Mouse (Mus musculus): ENCODE data around the gene Btbd11. TPM values are rescaled to one million over a fixed set of nuclear protein-coding genes. Genes with fewer than 3 reads are reported as not detected.

The Btbd11 gene
- total RNA-seq, 2 experiments from 2014 or later, result 1.3 to 1.6 TPM

DNA sequence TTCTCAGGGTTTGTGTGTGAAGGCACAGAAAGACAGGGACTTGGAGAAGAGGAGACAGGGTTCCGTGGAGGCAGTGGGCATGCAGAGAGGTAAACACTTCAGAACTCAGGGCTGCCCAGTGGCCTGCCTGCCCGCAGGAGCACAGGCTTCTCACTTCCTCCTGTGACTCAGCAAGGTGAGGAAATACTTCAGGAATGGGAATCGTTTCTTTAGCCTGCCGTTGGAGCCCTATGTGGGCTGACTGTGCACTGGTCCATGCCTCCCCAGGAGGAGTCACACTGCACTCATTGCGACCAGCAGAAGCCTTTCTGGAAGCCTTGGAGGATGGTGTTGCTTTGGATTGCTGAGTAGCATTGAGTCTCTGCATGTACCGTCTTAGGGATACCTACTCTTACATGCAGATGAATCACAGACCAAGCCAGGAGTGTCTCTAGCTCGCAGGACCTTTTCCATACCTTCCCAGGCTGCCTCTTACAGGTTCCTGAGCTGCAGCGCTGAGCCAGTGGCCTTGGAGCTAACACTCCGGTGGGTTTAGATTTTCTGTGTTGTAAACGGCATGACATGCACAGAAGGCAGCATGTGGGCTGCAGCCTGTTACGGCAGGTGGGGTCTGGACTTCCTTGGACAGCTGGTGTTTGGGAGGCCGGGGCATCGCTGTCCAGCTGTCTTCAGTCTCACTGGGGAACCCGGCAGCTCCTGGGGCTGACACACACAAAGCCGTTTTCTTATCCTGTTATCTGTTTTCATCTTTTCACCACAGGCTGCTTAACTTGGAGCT is 34.4 kb downstream of the Btbd11 start:
- intact Hi-C loops (cut with DNase I), result no loop called here
- DNase-seq, result no peak

GRCm38 (mm10) chr10:85421629-85422012 is 35.0 kb downstream of the Btbd11 start:
- intact Hi-C loops (cut with DNase I), result no loop called here
- DNase-seq, result no peak

DNA sequence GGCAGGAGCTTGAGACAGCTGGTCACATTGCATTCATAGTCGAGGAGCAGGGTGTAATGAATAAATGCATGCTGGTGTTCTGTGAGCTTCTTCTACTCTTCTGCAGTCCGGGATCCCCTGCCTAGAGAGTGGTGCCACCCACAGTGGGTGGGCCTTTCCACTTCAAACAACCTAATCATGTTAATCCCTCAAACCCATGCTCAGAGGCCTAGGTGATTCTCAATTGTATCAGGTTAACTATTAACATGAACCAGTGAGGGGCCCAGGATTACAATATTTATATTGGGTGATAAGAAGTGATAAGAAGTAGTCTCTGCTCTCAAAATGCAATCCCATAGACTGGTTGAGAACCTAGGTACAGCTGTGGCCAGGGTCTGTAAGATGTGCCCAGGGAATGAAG is 39.1 kb downstream of the Btbd11 start:
- intact Hi-C loops (cut with DNase I), result no loop called here
- DNase-seq, result no peak

DNA sequence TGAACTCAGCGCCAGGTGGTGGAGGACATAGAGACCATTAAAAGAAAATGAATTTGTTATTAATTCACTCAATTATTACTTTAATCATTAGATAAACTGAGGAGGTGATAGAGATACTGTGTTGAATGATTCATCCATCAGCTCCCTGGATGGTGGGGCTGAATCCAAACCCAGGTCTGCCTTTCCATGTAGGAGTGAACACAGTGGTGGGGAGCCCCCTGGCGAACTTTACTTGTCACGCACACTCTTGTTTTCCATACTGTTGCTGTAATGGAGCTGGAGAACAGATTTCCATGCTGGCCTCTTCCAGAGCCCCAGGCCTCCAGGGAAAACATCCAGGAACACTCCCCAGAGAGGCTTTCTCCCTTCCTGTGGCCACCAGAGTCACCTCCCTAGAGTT is 50.6 kb downstream of the Btbd11 start:
- DNase-seq, result no peak

GRCm38 (mm10) chr10:85443371-85443770 is 56.8 kb downstream of the Btbd11 start:
- intact Hi-C loops (cut with DNase I), result no loop called here
- peak; percentile 23 to 45 for DNase-seq

More for the DNA sequence above, 50.6 kb downstream of the Btbd11 start:
- intact Hi-C loops (cut with DNase I), result loop anchor here (10.0 kb wide), 1 partner anchor 212 kb away; no protein-coding TSS in a partner anchor

DNA sequence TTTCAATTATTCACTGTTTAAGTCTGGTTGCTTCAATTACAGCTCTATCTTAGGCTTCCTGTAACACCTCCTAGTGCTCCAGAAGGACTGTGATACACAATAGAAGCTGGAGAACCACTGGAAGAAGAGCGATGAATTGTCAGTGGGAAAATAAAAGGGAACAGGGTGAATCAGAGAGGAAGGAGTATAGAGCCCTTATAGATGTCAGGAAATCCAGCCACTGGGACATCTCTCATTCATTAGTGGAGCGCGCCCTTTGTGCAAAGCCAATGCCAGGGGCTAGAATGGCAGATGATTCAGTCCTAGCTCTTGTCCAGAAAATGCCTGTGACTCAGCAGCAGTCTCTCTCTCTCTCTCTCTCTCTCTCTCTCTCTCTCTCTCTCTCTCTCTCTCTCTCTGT is 59.3 kb downstream of the Btbd11 start:
- intact Hi-C loops (cut with DNase I), result no loop called here

DNA sequence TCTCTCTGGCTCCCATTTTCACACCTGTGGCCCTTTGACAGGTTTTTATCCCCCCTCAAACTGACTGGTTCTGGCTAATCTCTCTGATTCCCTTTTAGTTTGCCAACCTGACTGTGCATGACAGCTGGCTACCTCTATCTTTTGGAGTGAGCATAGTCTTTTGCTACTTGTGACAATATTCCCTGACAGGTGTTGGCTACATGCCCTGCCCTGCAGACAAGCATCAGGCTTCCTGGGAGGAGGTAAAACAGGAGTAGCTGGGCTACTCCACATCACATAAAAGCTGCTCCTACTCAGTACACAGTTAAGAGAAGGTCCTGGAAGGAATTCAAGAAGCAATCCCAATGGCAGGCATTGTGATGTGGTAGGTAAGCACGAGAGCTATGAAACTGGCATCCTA is 60.1 kb downstream of the Btbd11 start:
- DNase-seq, result no peak
- intact Hi-C loops (cut with DNase I), result no loop called here

More for the DNA sequence above, 59.3 kb downstream of the Btbd11 start:
- DNase-seq, result no peak

DNA sequence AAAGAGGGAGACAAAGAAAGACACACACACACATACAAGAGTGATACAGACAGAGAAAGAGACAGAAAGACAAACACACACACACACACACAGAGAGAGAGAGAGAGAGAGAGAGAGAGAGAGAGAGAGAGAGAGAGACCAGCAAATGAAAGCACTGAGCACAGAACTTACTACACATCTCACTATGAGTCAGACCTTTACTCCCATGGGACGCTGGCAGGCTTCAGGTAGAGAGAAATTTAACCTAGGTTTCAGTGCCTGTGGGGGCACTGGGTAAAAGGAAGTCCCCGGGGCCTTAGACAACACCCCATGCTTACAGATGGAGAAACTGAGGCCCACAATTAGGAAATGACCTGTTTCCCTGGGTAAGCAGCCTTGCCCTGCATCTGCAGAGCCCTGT is 61.3 kb downstream of the Btbd11 start:
- DNase-seq, result no peak
- intact Hi-C loops (cut with DNase I), result no loop called here

GRCm38 (mm10) chr10:85451629-85452368 is 65.2 kb downstream of the Btbd11 start:
- no peak for DNase-seq
- intact Hi-C loops (cut with DNase I), result no loop called here

GRCm38 (mm10) chr10:85453221-85453775 is 66.7 kb downstream of the Btbd11 start:
- intact Hi-C loops (cut with DNase I), result no loop called here
- no peak for DNase-seq

GRCm38 (mm10) chr10:85455985-85456384 is 69.4 kb downstream of the Btbd11 start:
- DNase-seq, result no peak
- intact Hi-C loops (cut with DNase I), result no loop called here

- peak; percentile 31 to 43 for DNase-seq
- intact Hi-C loops (cut with DNase I), result no loop called here
These were observed 72.2 kb downstream of the Btbd11 start for GRCm38 (mm10) chr10:85458744-85459344.

GRCm38 (mm10) chr10:85460736-85461135 is 74.1 kb downstream of the Btbd11 start:
- DNase-seq, result no peak
- intact Hi-C loops (cut with DNase I), result no loop called here

- intact Hi-C loops (cut with DNase I), result no loop called here
- peak; percentile 28 to 47 for DNase-seq
These were observed 77.5 kb downstream of the Btbd11 start for GRCm38 (mm10) chr10:85464152-85464551.

GRCm38 (mm10) chr10:85465516-85466408 is 79.1 kb downstream of the Btbd11 start:
- intact Hi-C loops (cut with DNase I), result no loop called here

GRCm38 (mm10) chr10:85466409-85466761 is 79.8 kb downstream of the Btbd11 start:
- no peak for DNase-seq
- intact Hi-C loops (cut with DNase I), result no loop called here

More at GRCm38 (mm10) chr10:85465516-85466408, 79.1 kb downstream of the Btbd11 start:
- no peak for DNase-seq

DNA sequence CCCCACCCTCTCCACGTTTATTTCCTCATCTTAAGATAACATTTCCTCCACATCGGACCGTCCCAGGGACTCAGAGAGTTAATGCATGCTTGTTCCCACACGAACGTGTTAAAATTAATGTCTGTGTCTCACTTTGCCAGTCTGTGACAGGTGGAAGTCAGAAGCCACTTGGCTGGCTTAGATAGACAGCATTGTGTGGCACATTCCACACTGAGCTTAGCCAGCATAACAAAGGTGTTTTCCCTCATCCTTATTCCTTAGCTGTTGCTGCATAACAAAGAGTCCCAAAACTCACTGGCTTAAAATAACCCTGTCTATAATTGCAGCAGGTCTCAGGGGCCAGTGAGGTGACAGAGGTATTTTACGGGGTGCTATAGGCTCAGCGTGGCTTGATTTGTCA is 80.8 kb downstream of the Btbd11 start:
- intact Hi-C loops (cut with DNase I), result no loop called here
- no peak for DNase-seq

DNA sequence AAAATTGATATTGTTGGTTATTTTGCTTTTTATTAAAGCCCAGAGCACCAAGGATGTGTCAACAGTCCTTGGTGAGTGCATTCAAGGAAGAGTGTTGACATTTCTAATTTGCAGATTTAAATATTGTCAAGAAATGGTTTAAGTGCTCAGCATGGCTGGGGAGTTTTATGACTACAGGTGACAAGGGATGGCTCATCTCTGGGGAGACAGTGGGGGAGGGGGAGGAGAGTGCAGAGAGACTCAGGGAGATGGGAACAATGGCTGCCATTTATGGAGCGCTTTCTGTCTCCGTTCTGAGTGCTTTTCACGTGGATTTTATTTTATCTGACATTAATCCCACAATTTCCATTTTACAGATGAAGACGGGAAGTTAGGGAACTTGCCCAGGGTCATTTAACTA is 81.9 kb downstream of the Btbd11 start:
- DNase-seq, result no peak

GRCm38 (mm10) chr10:85469341-85469740 is 82.7 kb downstream of the Btbd11 start:
- DNase-seq, result no peak
- intact Hi-C loops (cut with DNase I), result no loop called here

More for the DNA sequence above, 81.9 kb downstream of the Btbd11 start:
- intact Hi-C loops (cut with DNase I), result no loop called here

DNA sequence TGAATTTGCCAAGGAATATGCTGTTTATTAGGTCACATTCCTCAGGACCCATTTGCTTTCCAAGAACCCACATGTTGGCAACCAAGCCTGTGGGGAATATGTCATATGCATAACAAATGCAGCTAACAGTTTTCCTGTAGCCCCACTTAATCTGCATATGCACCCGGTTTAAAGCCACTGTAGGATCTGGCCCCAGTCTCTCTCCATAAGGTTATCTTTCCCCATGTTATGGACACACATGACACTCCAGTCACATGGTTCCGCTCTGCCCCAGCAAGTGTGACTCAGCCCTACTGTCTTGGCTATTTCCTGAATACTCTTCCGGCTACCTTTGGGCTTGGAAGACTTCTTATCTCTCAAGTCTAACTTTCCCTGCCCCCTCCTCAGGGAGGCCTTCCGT is 86.7 kb downstream of the Btbd11 start:
- no peak for DNase-seq
- intact Hi-C loops (cut with DNase I), result no loop called here

All from heart, postnatal 10 days (tissue).